Mouse (Mus musculus) brain, embryonic 14.5 days (tissue): ENCODE measurements around the gene Zfp979. TPM values are rescaled to one million over a fixed set of nuclear protein-coding genes. Genes with fewer than 3 reads are reported as not detected.
"Not testable (repeated sequence)": the region's sequence is repeated elsewhere in the genome, so short reads cannot be mapped to it uniquely, and the experiment has no call there.

ENCODE experiments used
- DNase-seq: peaks from one replicate; pipeline ENCODE4 v3.0.0-alpha.2; 2011; ENCODE audit warnings: low read depth
- CTCF ChIP-seq: fragments of 200-500 bp; IDR thresholded peaks from 2 replicates; pipeline ENCODE4 v1.5.1; 2012; ENCODE audit warnings: inconsistent platforms, mild to moderate bottlenecking, moderate library complexity, borderline replicate concordance; ENCODE audit not compliant: insufficient read depth, insufficient read length; ENCODE audit errors: extremely low read depth
- POLR2A ChIP-seq: fragments of 200-500 bp; IDR thresholded peaks from 2 replicates; pipeline ENCODE4 v1.6.1; 2012; ENCODE audit warnings: mild to moderate bottlenecking, inconsistent platforms, borderline replicate concordance; ENCODE audit not compliant: poor library complexity, insufficient read depth, insufficient read length, severe bottlenecking; ENCODE audit errors: extremely low read depth
- polyA plus RNA-seq: library from polyadenylated mRNA; depleted of rRNA; stranded (reverse); fragments of >200 nt; gene quantifications from 2 replicates; pipeline ENCODE4 v1.2.3, GENCODE M21; 2012; rRNA removed

Gene Zfp979
- polyA plus RNA-seq, result 0.59 and 1.1 TPM in 2 replicates

DNA sequence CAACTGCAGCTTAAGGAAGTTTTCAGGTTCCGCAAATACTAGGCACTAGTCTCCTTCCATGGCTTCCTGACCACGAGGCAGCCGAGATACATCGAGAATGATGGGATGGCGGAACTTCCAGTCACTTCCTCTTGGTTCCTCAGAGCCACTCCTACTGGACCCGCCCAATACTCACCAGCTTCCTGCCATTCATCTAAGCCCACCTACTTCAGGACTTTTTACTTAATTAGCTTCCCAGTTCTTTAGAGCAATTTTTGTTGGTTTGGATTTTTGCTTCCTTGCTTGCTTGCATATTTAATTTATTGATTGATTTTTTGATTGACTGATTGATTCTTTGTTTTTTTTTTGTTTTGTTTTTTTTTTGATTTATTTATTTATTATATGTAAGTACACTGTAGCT lies at the start of gene Zfp979:
TSS of gene Zfp979 (minus strand) at position 101 of the 400 bp plus-strand sequence.
- DNase-seq, result not testable (repeated sequence)

DNA sequence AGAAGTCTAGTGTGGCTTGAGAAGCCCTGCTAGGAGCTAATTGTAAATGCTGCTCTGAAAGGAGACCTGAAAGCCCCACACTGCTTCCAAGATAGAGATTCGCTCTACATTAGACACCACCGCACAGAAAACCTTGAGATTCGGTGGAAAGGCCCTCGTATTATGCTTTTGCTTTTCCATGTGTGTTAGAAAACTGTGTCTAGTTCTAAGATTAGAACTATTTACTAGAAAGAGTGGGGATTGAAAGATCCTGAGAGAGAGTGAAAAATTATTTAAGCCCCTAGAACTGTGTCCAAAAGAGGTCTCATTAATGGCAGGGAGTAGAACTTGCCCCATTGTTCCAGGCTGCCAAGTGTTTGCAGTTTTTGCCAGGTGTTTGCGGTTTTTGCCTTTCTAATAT lies 12.9 kb upstream of the Zfp979 start:
- DNase-seq, result not testable (repeated sequence)

DNA sequence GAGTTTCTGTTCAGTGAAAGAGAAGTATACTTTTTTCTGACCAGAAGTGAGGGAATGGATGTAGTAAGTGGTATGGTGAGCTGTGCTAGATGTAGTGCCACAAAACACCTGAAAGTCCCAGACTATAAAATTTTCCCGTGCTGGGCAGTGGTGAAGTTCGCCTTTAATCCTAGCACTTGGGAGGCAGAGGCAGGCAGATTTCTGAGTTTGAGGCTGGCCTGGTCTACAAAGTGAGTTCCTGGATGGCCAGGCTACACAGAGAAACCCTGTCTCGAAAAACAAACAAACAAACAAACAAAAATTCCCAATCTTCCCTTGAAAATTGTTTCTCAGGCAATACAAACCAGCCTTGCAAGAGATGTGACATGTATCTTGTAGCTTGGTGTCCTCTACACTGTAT lies 5.1 kb upstream of the Zfp979 start:
- DNase-seq, result not testable (repeated sequence)

DNA sequence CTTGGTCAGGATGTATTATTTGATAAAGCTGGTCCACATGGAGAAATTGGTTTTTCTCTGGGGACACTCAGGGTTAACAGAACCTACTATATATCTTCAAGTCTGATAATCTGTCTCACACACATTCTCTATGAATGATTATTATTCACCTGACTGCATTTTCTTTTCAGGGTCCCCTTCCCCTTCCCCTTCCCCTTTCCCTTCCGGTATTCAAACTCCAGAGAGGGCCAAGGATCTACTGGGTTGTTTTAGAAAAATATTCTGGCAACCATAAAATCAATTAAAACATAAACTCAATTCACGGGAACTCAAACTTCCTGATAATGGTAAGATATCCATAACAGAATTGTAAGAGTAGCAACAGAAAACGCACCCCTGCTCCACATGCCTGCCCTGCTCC lies 381 bp downstream of the Zfp979 start:
- DNase-seq, result not testable (repeated sequence)

DNA sequence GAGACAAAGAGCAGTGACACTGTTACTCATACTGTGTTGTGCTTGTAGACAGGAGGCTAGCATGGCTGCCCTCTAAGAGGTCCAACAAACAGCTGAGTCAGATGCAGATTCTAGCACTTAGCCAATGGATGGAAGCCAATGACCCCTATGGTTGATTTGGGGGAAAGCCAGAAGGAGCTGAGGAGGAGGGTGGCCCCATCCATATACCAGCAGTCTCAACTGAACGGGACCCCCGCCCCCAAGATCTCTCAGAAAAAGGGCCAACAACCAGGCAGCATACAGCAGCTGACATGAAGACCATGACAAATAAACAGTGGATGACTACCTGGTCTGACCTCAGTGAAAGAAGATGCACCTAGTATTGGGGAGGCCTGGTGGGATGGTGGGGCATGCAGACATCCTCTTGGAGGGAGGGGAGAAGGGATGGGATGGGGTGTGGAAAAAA lies 8.5 kb downstream of the Zfp979 start:
- DNase-seq, result not testable (repeated sequence)

DNA sequence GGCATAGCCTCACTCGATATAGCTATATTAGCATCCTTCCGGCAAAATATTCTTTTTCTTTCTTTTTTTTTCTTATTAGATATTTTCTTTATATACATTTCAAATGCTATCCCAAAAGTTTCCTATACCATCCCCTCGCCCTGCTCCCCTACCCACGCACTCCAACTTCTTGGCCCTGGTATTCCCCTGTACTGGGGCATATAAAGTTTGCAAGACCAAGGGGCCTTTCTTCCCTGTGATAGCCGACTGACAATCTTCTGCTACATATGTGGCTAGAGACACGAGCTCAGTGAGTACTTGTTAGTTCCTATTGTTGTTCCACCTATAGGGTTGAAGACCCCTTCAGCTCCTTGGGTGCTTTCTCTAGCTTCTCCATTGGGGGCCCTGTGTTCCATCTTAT lies 35.8 kb downstream of the Zfp979 start:
- DNase-seq, result not testable (repeated sequence)

DNA sequence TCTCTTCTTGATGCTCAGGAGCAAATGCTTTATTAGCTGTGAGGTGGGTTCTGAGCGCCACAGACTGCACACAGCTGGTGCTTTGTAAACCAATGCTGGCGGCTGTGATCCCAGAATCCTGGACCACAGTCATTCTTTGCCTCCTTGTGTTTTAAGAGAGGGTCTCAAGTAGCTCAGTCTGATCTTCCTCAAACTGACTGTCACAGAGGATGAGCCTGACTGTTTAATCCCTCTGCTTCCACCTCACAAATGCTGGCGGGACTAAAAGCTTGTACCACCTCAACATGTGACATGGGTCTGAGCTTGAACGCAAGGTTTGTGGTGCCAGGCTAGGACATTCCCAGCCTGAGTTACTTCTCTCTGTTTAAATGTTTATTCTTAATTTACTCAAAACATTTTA lies 36.8 kb downstream of the Zfp979 start:
- no peak for DNase-seq
- TF ChIP-seq POLR2A, result no peak
- TF ChIP-seq CTCF, result no peak

DNA sequence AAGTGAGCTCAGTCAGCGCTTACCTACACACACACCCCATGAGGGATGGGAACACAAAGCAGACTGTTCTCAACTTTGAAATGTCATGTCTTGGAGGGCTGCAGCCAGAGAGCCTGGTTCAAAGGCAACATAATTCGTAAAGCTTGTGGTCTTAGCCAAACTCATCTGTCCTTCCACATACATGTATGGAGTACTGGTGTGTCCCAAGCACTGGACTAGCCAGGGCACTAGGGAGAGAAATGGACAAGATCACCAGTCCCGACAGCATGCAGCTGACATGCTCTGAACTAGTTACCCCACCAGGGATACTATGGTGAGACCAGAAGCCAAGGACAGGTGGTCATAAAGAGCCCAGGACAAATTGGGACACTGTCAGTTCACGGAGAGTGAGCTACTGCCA lies 38.5 kb downstream of the Zfp979 start:
- no peak for DNase-seq
- no peak for TF ChIP-seq POLR2A
- TF ChIP-seq CTCF, result no peak

DNA sequence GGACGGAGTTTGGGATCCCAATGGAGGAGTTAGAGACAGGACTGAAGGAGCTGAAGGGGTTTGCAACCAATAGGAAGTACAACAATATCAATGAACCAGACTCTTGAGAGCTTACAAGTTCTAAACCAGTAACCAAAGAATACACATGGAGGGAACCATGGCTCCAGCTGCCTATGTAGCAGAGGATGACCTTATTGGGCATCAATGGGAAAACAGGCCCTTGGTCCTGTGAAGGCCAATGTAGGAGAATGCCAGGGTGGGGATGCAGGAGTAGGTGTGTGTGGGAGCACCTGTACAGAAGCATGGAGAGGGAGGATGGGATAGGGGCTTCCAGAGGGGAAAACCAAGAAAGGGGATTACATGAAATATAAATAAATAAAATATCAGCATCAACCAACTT lies 40.4 kb downstream of the Zfp979 start:
- TF ChIP-seq CTCF (no peak), POLR2A (no peak)
- DNase-seq, result no peak

DNA sequence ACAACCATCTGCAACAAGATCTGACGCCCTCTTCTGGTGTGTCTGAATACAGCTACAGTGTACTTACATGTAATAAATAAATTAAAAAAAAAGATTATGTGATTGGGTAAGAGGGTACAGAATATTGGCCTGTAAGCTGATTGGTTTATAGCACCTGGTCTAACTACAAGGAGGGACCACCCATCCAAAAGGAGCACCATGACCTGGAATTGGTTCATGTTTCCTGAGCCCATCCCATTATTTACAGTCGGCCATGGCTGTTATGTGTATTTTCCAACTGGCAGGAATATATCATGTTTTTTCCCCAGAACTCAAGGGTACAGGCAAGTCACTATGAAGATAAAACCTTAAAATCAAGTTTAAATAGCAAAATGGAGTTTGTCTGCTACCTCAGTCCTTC lies 43.5 kb downstream of the Zfp979 start:
- DNase-seq, result no peak

DNA sequence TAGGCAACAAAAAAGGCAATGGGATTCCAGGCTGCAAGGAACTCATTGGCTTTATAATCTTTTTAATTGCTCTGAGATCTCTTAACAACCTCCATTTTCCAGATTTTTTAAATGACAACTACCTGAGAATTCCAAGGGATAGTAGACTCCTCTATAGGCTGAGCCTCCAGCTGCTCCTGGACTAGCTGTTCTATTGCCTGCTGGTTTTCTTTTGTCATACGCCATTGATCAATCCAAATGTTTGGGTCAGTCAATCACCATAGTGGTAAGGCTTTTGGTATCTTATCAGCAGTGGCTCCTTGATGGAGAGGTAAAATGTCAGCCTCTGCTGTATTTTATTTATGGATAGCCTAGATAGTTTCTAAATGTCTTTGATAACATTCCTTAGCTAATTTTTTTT lies 44.6 kb downstream of the Zfp979 start:
- no peak for DNase-seq
- no peak for TF ChIP-seq POLR2A

More for the DNA sequence above, 43.5 kb downstream of the Zfp979 start:
- TF ChIP-seq POLR2A, result no peak
- no peak for TF ChIP-seq CTCF

DNA sequence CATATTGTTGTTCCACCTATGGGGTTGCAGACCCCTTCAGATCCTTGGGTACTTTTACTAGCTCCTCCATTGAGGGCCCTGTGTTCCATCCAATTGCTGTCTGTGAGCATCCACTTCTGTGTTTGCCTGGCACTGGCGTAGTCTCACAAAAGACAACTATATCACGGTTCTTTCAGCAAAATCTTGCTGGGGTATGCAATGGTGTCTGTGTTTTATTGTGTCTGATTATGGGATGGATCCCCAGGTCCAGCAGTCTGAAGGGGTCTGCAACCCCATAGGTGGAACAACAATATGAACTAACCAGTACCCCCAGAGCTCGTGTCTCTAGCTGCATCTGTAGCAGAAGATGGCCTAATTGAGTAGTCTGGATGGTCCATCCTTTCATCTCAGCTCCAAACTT lies 47.7 kb downstream of the Zfp979 start:
- DNase-seq, result not testable (repeated sequence)

DNA sequence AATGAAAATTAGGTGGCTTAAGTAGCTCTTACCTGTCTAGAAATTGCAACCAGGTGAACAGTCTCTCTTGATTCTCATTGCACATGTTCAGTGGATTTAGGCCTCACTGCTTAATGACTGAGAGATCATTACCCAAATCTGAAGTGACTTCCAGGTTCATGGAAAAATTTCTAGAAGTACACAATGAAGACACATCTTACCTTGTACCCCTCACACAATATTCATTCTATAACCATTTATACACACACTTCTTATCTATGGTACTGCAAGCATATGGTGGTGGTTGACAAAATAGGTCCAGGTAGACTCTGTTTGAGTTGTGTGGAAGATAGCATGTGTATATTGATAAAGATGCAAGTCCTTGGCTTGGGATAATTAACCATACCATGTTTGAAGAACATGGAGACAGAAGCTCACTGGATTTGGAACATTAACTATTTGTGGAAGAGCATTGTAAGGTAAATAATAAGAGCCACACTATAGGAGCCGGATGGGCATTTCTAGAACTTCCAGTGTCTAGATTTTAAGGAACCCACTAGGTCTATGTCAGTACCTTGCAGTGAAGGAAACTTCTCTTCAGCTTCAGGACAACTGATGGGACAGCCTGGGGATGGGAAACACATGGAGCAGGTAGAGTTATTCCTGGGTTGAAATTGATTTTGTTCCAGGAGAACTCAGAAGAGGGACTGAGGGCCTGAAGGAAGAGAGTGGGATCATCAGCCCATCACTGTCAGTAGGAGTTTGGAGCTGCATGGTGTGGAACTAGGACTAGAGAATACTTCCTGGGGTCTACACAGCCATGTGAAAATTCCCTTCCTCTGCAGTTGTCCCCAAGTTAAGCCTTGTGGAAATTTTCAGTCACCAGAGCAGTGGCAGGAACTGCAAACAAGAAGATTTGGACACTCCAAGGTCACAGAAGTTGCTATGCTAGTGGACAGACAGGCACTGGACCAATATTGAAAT lies 55.5 kb downstream of the Zfp979 start:
- TF ChIP-seq CTCF, result no peak
- TF ChIP-seq POLR2A, result no peak
- no peak for DNase-seq

DNA sequence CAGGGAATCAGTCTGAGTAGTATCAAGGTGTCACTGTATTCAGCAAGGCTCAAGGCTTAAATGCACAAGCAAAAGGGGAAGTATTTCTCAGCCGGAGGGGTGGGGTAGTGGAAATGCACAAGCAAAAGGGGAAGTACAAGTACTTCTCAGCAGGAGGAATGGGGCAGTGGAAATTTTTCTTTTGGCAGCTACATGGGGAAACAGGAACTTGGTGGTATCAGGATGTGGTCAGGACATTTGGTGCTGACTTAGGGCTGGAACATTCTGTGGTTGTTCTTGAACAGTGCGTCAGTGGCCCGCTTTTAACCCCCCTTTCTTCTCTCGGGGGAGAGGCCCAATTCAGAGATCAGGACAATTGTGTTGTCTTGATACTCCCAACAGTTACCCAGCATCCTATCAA lies 62.9 kb downstream of the Zfp979 start:
- DNase-seq, result not testable (repeated sequence)

DNA sequence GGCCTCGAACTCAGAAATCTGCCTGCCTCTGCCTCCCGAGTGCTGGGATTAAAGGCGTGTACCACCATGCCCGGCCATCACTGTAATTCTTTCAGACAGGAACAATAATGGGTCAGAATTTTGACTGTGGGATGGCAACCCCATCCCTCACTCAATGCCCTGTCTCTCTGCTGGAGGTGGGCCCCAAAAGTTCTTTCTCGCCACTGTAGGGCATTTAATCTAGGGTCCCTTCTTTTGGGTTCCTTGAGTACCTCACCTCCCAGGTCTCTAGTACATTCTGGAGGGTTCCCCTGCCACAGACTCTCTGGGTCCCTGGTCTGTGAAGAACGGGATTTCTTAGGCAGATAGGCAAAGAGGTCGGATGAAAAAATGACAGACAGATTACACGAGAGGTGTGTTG lies 71.2 kb downstream of the Zfp979 start:
- not testable (repeated sequence) for DNase-seq
